Mouse (Mus musculus) spleen, adult 2 months (tissue): ENCODE data around the gene Krt33b.

ENCODE experiments used
- CTCF ChIP-seq: fragments of 200-500 bp; IDR thresholded peaks from 2 replicates; pipeline ENCODE4 v1.5.1; 2011; ENCODE audit warnings: mild to moderate bottlenecking, inconsistent platforms; ENCODE audit not compliant: insufficient read depth, insufficient read length, insufficient replicate concordance; ENCODE audit errors: extremely low read depth
- POLR2A ChIP-seq: fragments of 200-500 bp; IDR thresholded peaks from 2 replicates; pipeline ENCODE4 v1.6.1; 2011; ENCODE audit warnings: low read depth, low read length, inconsistent platforms

DNA sequence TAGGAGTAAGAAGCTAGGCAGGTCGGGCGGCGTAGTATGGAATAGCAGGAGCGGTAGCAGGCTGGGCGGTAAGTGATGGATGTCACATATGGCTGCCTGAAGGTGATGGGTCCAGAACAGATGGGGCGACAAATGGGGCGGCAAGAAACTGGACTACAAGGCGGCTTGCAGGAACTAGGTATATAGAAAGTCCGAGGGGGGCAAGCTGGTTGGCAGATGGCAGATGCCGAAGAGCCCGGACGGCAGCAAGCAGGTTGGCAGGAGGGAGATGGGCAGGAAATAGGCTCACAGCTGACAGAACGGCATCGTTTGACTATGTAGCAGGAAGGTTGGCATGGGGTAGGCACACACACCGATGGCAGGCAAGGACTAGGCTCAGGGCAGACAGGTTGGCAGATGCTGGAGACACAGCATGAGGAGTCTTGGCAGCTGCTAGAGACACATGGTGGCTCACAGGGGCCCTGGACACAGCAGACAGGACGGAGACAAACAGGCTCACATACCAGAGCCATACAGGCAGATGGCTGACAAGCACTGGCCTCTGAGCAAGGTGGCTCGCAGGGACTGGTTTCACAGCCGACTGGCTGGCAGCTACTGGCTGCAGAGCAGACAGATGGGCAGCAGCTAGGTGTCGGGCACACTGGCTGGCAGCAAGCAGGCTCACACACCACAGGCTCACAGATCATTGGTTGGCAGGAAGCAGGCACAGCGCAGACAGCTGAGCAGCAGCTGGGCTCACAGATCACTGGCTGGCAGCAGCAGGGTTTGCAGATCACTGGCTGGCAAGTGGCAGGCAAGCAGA is 44.2 kb downstream of the Krt33b start:
- TF ChIP-seq CTCF (no peak), POLR2A (no peak)
